Mouse (Mus musculus) brain, embryonic 14.5 days (tissue): Measurements from ENCODE around the gene 6820408C15Rik.

Experiments used
- CTCF ChIP-seq: fragments of 200-500 bp; IDR thresholded peaks from 2 replicates; pipeline ENCODE4 v1.5.1; 2012; ENCODE audit warnings: inconsistent platforms, mild to moderate bottlenecking, moderate library complexity, borderline replicate concordance; ENCODE audit not compliant: insufficient read depth, insufficient read length; ENCODE audit errors: extremely low read depth
- POLR2A ChIP-seq: fragments of 200-500 bp; IDR thresholded peaks from 2 replicates; pipeline ENCODE4 v1.6.1; 2012; ENCODE audit warnings: mild to moderate bottlenecking, inconsistent platforms, borderline replicate concordance; ENCODE audit not compliant: poor library complexity, insufficient read depth, insufficient read length, severe bottlenecking; ENCODE audit errors: extremely low read depth

DNA sequence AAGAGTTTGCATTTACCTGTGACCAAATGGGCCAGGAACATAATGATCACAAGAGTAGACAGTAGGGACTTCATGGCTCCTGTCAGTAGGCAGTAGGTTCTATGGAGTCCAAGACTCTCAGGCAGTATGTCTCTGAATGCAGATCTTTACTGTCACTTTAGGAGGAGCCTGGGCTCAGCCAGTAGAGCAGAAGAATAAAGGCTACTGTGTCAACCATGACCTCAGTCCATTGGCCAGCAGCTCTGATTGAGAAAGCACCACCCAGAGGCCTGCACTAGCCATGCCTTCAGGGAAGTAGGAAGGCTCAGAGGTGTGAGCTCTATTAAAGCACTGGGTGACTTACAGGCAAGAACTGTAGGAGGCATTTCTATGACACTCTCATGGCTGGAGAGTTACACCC, 74.7 kb downstream of the 6820408C15Rik start, which contains the start of gene Defb22:
- TF ChIP-seq CTCF, result no peak
- TF ChIP-seq POLR2A, result no peak
